Mouse (Mus musculus): ENCODE measurements around the gene Fam57a.

The Fam57a gene

DNA sequence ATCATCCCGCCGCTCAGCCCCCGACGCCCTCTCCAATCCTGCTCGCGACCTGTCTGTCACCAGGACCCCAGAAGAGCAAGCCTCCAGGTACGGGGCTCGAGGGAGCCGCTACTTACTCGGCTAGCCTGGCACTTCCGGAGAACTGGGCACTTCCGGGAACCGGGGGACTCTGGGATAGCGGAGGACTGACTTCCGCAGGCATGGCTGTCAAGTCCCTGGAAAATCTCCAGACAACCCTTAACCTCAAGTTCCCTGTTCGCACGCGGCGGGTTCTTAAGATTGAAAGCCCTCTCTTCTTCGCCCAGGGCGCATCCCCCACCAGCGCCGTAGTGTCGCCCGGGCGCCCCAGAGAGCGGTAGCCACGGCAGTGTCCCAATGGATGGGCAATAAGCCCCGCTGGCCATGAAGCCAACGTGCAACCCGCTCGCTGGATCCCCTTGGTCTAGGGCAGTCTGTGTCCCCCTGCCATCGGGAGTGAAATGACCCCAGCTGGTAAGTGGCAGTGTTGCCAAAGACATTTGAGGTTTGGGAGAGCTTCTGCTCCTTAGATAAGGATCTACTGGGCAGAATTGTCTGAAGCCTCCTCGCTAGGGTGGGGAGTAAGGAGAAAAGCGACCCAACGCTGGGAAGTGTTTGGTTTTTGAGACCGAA is at the start of gene Fam57a, which contains the start of gene Vps53:
TSS of gene Fam57a (plus strand) at position 177 of the 651 bp plus-strand sequence.
TSS of gene Vps53 (minus strand) at position 153 of the 651 bp plus-strand sequence.
- peak; percentile 39 for DNase-seq (ENCODE audit: low spot score)

DNA sequence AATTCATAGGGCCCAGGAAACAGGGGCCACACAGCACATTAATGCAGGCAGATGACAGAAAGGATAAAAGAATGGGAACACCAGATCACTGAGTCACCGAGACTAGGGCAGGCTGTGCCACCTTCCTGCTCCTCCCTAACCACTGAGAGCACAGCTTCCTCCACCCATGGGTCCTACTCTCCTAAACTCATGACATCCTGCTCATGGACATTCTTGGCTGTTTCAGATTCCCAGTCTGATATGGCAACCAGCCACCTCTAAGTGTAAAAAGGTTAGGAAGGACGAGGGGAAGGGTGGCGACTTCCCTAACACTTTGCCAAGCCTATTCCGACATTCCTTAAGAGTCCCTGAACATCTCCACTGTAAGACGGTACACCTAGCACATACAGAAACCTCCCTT is 48.6 kb upstream of the Fam57a start:
- no peak for DNase-seq (ENCODE audit: low spot score)

DNA sequence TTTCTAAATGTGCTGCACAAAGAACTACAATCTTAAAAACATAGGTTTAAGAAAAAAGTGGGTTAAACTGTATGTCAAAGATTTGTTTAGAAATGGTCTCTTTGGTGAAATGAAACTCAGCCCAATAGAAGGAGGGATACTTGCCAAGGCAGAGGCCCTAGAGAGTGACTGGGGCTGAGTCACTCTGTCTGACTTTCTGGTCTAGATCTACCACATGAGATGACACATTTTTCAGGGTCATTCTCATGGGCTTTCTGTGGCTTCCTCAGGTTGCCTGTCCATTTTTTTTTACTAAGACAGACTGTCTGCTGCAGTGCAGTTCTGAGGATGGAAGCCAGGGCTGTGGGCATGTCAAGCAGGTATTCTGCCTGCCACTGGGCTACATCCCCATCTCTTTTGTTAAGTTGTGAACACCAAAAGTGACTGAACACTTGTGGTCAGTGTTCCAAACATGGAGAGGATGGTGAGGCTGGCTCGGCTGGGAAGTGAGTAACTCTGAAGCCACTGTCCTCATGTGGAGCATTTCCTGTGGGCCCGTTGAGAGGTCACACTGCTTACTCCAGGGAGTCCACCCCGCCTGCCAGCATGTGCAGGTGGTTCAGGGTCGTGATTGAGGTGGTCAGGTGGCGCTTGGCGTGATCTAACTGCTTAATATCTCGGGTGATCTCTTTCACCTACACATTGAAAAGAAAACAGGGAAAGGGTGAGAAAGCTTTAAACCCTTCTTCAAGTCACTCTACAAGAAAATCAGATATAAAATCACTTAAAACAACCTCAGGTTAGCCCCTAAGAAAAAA is 43.6 kb upstream of the Fam57a start:
- DNase-seq (ENCODE audit: low spot score), result no peak

DNA sequence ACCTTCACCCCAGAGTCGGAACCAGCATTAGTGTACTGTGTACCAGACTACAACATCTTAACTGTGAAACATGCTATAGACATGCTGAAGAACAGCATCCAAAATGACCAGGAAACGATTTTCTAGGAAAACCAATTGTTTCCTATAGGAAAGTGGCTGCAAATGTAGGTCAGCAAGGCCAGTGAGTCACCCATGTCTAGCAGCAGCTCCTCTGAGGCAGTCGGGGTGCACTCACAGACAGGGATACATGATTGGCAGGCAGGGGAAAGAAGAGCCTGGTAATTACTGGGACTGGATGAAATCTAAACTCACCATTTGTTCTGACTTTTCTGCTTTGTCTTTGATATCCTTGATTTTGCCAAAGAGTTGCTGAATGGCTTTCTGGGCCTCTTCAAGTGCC is 41.5 kb upstream of the Fam57a start:
- no peak for DNase-seq (ENCODE audit: low spot score)

DNA sequence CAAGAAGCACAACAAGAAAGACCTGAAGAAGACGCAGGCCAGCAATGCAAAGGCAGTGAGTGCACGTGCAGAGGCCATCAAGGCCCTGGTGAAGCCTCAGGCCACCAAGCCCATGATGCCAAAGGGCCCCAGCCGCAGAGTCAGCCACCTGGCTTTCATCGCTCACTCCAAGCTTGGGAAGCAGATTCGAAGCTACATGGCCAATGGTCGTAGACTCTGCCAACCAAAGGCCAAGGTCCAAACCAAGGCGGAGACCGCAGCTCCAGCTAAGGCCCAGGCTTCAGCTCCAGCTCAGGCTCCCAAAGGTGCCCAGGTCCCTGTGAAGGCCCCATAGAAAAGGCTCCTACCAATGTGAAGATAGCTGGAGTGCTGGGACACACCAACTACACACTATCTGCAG is 35.1 kb upstream of the Fam57a start:
- DNase-seq (ENCODE audit: low spot score), result no peak

DNA sequence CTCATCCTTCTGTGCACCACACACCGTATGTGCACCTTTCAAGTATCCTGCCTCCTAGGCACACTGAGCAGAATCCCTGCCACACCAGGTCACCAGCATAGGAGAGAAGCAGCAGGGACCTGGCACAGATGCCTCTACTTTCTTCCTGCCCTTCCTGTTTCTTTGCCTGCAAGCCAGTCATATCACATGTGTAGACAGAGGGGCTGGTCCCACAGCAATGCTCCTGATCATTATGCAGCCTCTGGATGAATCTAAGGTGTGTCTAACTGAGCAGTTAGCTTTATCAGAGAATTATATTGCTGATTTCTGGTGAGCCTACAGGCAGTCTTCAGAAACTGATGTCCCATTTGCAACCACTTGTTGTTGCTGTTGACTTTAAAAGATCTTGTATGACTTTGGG is 34.3 kb upstream of the Fam57a start:
- no peak for DNase-seq (ENCODE audit: low spot score)

DNA sequence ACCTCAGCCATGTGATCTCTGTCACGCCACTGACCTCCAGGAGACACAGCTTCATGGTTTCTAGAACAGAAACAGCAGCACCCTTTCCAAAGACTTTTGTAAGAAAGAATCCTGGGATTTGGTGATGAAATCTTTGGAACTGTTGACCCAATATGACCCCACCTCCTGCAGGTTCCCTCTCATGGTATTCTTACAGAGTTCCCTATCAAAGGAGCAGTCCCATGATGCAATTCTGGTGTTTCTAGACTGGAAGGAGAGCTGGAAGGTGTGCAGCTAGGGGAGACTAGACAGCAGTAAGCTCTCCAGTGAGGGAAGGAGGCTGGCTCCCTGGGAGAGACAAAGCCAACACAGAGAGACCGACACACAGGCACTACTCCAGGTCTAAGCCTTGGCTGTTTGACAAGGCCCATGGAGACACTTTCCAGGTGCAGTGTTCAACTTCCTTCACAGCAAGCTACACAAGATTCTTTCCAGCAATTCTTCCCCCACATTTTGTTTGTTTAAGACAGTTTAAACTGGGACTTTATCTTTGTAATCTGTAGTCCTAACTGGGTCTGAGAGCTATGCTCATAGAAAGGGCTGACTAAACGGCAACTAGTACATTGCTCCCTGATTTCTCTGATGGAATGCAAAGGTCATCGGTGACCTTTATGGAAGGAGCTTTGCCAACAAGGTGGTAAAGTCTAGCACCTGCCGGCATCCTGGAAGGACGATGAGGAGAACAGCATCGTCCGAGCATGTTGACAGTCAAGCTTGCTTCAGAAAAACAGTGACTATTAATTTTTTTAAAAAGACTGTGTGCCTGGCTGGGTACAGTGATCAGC is 33.1 kb upstream of the Fam57a start:
- DNase-seq (ENCODE audit: low spot score), result no peak

DNA sequence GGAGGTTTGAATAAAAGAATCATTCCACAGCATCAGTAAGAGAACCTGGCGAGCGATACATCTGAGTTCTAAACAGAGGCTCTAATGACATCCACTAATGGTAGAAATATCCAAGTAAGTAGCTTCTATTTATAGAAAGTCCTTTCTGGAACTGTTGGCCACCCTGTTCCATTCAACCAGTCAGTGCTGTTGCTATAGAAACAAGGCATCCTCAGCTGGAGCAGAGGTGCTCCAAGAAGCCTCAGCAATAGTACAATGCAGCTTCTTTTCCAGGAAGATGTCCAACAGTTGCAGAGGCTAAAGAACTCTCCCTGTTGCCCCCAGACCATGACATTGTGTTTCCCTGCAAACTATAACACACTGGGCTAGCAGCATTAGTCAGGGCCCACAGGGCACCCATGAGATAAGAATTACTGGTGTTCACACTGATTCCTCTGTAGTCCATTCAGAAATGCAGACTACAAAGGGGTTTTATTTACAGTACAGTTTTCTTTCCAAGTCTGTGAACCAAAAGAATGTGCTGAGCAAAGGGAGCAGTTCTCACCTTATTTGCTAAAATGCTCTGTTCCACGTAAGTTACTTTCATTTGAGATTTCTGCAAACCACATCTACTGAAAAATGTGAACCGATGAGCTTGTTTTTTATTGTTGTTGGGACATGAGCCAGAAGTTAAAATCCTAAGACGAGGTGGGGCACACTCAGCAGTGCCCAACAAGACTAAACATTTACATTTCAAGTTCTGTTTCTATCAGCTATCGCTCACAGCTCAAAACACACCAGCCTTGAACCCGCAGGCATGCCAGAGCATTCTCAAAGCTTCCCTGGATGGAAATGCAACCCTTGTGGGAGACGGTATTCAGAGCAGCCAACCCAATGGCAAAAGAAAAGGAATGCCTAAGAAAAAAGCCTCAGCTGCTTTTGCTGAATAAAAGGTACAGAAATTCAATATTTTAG is 31.1 kb upstream of the Fam57a start:
- DNase-seq (ENCODE audit: low spot score), result no peak

DNA sequence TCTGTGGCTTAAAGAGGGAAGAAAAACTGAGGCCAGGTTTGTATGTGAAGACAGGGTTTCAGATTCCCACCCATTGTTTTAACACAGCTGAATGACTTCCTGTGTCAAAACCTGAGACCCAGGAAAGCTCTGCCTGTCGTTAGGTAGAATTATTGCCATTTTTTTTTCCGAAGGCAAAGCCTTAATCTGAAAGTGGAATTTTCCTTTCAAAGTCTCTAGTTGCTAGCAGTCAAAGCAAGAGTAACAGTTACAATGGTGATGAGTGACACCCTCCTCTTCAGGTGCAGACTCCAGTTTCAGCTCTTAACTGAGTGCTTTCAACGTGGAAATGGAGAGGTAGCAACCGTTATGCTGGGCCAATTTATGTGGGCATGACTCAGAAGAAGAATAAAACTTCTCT is 28.5 kb upstream of the Fam57a start:
- DNase-seq (ENCODE audit: low spot score), result no peak

DNA sequence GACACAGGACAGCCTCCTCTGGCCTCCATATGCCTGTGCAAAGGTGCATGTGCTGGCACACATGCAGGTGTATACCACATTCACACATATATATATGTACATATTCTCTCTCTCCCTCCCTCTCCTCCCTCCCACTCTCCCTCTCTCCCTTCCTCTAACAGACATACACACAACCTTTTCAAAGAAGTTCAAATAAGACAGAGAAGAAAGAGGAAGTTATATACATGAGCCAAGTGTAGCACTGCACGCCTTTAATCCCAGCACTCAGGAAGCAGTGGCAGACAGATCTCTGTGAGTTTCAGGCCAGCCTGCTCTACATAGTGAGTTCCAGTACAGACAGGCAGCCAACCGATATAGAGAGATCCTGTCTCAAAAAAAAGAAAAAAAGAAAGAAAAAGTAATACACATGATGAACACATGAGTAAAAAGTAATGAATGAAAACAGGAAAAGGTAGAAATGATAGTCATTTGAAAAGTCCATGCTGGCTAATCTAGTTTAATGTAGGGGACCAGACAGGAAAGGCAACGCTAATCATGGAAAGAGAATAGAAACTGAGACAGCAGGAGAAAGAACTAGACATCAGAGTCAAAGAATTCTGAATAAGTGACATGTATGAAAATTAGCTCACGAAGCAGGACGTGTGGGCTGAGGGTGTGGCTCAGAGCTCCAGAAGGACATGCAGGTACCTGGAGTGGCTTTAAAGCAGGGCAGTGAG is 26.1 kb upstream of the Fam57a start:
- DNase-seq (ENCODE audit: low spot score), result no peak

DNA sequence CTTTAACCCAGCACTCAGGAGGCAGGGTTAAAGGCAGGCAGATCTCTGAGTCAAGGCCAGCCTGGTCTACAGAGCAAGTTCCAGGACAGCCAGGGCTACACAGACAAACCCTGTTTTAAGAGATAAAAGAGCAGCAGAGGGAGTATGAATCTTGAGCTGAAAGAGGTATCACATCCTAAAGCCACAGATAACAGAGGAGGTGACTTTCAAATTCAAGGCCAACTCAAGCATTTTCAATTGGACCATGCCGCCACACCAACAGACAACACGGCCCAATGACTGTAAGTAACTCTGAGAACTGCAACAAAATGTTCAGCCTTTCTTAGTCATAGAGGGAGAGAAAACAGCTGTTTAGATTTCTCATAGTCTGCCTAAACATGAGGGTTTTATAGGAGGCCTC is 25.3 kb upstream of the Fam57a start:
- DNase-seq (ENCODE audit: low spot score), result no peak

DNA sequence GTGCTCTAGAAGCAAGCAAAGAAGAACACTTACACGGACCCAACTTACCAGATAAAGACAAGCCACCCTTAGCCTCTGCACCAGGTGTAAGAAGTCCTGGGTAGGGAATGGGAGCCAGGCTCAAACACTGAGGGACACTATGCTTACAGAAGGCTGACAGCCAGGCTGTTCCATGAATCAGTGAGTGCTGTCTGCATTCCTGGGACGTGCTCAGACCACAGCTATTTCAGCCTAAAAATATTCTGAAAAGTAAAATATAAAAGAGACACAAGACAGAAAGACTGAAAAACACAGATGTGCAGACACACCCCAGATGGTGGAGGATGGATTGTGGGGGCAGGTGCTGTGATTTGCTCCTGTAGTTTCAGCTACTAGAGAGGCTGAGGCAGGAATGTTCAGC is 24.6 kb upstream of the Fam57a start:
- no peak for DNase-seq (ENCODE audit: low spot score)

DNA sequence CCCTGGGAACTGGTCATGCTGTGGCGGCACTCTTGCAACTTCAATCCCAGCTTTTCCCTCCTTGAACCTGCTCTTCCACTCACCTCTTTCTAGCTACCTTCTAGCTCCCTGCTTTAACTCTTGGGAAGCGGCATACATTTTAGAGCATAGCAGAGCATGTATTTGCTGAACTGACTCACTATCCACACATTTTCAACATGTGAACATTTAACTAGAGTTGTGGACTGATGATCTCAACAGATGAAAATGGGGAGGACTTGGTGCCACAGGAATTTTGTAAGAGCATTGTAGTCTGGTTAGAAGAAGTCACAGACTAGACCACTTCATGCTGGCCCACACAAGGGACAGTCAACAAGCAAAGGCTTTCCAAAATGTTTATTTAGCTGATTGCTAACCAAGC is 21.1 kb upstream of the Fam57a start:
- no peak for DNase-seq (ENCODE audit: low spot score)

DNA sequence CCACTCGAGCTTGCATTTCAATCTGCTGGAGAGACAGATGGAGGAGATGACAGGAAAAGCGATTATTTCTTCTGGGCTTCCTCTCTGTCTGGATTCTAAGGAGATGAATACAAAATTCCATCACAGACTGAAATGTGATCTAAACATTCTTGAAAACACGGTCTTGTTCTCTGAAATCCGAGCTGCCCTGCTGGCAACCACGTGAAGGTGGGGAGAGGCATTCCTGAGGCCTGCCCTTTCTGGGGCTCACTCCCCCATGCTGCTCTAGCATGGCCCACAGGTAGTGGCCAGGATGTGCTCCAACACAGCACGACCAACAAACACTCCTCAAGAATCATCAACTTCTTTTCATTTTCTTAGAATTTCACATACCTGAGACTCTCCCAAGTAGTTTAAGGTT is 19.2 kb upstream of the Fam57a start:
- no peak for DNase-seq (ENCODE audit: low spot score)

DNA sequence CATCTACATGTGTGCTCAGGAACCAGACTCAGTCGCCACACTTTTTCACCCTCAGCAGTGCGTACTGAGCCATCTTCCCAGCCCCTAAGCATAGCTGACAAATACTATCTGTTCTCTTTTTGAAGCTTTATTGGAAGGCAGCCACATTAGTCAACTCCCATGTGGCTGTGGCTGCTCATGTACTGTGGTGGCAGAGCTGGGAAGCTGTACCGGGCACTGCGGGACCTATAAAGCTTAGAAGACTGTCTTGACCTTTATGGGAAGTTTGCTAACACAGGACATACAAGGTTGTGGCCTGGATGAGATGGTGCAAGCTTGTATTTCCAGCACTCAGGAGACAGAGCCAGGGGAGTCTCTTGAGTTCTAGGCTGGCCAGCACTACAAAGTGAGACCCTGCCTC is 12.8 kb upstream of the Fam57a start:
- DNase-seq (ENCODE audit: low spot score), result no peak

DNA sequence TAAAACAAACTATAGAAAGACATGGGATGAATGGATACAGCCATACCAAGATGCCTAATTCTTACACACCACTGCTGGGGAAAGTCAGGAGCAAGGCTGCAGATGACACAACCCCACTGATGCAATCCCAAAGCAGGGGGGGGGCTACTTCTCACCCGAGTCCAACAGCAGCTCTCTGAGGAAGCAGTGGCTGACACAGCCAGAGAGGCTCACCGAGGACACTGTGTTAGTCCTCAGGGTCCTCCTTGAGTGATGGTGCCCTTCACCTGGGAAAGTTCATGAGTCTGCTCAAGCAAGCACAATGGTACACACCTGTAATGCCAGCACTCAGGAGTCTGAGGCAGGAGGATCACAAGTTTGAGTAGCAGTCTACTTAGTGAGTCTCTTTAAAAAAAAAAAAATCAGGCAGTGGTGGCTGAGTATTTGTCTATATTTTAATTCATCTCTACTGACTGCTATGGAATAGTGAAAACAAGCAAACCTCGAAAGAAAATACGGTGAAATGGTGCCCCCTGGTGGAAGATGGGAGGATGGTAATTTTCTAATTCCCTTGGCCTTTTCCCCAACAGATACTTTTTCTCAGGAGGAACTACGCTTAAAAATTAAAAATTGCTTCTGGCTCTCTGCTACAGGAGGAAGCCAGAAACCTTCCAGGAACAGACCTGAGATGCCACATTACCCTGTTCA is 12.2 kb upstream of the Fam57a start:
- DNase-seq (ENCODE audit: low spot score), result no peak

DNA sequence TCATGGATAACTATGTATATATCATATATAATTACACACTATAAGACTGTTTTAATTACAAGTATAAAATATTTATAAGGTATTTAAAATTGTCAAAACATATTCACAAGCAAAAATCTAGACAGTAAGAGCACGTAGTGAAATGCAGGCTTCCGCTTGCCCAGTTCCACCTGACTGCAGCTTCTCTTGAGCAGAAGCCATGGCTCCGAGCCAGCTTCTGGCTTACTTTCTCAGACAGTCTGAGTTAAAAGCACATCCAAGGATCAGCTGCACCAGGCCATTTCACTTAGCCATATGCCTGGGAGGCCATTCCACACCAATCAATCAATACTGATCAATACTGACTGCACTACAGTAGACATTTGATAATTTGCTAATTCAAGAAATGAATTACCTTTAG is 10.5 kb upstream of the Fam57a start:
- DNase-seq (ENCODE audit: low spot score), result no peak

DNA sequence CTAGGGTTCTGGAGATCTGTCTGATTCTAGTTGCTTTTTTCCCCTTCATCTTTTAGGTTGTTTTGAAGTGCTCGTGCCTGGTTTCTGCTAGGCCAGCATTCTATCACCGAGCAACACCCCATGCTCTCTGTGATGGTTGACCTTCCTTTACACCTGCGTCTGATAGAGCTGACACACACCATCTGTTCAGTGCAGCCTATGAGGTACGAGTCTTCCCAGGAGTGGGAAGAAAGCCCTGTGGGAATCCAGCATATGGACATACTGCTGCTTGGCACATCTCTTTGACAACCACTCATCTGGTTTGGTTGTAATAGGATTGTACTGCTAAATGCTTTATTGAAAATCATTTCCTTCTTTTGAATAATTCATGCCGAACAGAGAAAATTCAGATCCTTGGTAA is 9.3 kb upstream of the Fam57a start:
- DNase-seq (ENCODE audit: low spot score), result no peak

DNA sequence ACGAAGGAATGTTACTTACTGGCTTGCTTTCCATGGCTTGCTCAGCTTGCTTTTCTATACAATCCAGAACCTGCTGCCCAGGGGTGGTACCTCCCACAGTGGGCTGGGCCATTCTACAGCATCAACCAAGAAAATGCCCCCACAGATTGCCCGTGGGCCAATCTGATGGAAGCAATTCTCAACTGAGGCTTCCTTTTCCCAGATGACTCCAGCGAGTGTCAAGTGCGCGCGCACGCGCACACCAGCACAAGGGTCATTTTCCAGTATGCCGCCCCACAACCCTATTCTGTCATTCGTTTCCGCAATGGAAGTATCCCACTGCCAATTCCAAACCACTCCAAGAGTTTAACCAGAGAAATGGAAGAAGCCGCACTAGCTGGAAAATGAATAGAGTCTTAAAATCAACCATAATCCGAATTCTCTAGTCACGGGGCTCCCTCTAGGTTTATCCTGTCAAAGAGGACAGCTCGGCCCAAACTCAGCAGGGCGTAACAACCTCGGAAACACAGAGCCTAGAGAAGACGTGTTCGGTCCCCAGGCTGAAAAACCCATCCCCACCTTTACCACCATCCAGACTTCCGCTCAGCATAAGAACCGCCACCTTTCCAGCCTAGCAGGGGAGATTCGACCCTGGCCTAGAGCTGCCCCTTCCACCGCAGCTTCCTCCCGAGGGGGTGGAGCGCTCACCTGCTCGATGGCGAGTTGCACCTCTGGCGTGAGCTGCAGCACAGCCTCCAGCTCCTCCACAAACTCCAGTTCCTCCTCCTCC is 561 bp upstream of the Fam57a start:
- DNase-seq (ENCODE audit: low spot score), result no peak

DNA sequence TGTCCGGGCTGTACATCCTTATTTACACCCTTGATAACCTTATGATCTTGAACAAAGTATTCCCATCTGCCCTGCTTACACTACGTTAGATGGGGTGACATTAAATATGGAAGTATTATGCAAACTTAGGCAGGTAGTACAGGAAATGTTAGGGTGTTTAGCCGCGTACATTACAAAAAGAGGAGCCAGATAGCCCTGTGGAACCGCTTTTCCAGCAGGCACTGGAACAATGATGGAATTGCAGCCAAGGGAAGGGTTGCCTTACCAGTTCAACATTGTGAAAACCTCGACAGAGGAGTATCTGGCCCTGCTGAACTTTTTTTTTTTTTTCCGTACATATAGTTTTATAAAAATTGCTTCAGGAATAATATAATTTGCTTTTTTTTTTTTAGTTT is 672 bp downstream of the Fam57a start:
- no peak for DNase-seq (ENCODE audit: low spot score)
